Mouse (Mus musculus): ENCODE results near the gene 4930447C04Rik. TPM values are rescaled to one million over a fixed set of nuclear protein-coding genes. Genes with fewer than 3 reads are reported as not detected.

4930447C04Rik gene
- total RNA-seq, 2 experiments from 2014 or later = 1.3 to 1.6 TPM

- DNase-seq = no peak
These were observed 103.3 kb downstream of the 4930447C04Rik start for GRCm38 (mm10) chr12:72837302-72837701.

- DNase-seq = no peak
These were observed 105.0 kb downstream of the 4930447C04Rik start for GRCm38 (mm10) chr12:72835518-72836015.

GRCm38 (mm10) chr12:72834773-72835517 lies 105.6 kb downstream of the 4930447C04Rik start:
- peak; percentile 46 for DNase-seq

GRCm38 (mm10) chr12:72831711-72832432 lies 108.7 kb downstream of the 4930447C04Rik start:
- DNase-seq = peak; percentile 62

Other genes with a start within 250 kb of the 4930447C04Rik start
- 100 to 1,000 TPM; 252 to 260 TPM for gene Ppm1a, start 183.3 kb downstream of the 4930447C04Rik start, total RNA-seq (2021)
- not detected for gene Six6, start 882 bp downstream of the 4930447C04Rik start, total RNA-seq (2021)
- 10 to 100 TPM in 1 of 2 experiments, 1 to 10 TPM in 1; 7.1 to 12.8 TPM for gene Six1, start 113.1 kb upstream of the 4930447C04Rik start, total RNA-seq (2021)
- gene Six4, start 172.7 kb upstream of the 4930447C04Rik start, total RNA-seq (2021) = 1 to 10 TPM; 1.7 to 2.3 TPM
- 10 to 100 TPM; 23.0 to 30.2 TPM for gene Mnat1, start 182.9 kb upstream of the 4930447C04Rik start, total RNA-seq (2021)

All from adrenal gland, postnatal 10 days (tissue).